Mouse (Mus musculus) megakaryocyte, embryonic 14.5 days (primary cell): Measurements from ENCODE around the gene Dusp8.

Source experiments
- FLI1 ChIP-seq: IDR thresholded peaks from 2 replicates; pipeline ENCODE4 v1.6.1; 2012; ENCODE audit warnings: low read length, inconsistent platforms, mixed read lengths
- GATA1 ChIP-seq: IDR thresholded peaks from 3 replicates; pipeline ENCODE4 v1.6.1; 2012; ENCODE audit warnings: mixed read lengths, low read length, inconsistent platforms, borderline replicate concordance

DNA sequence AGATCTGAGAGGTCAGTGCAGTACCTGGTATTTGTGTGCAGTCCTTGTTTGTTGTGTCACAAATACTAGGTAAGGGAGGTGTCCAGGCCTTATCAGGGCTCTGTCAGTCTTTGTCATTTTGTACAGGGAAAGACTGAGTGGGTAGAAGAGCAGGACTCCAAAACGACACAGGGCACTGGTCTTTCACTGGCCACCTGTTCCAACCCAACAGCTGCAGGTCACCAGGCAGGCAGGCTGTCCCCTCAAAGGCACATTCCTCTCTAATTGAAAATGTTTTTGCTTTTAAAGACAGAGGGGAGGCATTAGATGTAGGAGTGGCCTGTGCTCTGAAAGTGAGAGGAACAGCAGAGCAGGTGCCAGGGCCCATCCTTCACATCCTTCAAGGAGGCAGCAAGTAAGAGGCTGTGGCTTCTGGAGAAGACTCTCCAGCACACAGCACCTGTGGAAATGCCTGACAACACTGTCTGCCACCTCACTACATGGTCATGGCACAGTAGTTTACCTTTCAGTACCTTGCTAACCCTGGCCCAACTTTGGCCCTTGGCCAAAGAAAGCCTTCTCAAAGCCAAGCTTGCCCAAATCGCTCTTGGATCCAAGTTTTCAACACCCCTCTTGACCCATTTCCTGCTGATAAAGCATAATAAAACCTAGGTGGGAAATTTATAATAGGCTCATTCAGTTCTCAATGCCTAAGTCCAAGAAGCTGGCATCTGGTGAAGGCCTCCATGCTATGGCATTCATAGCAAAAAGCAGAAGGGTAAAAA lies 60.4 kb downstream of the Dusp8 start:
- no peak for TF ChIP-seq GATA1
- no peak for TF ChIP-seq FLI1
